Mouse (Mus musculus): ENCODE data around the gene Srsf1.

DNA sequence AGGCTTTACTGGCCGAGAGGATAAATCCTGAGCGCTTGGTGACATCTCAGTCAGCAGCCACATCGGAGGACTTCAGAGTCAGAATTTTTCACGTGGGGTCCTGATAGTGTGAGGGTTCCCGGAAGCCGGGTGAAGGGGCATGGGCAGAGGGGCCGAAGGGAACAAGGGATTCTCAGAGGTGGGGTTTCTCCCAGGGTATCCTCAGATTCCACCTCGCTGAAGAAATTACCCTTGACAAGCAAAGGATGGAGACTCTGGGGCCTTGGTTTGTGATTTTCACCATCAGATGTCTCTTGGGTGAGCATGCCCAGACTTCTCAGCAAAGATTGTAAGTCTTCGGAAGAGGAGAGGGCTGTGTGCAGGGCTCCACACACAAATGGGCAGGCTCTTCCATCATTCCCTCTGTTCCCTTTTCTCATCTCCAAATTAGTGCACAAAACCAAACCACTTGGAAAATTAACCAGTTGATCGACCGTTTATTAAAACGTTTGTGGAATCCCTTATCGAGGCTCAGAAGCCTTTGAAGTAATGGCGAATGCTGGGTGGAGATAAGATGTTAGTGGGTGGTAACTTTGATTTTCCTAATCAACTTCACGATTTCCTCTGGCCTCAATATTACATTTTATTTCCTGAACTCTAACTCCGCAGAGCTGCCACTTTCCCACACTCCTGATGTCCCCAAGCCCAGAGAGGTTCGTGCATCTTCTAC is 51.0 kb downstream of the Srsf1 start, which contains the start of gene Cuedc1:
- TF ChIP-seq POLR2A (IDR thresholded peaks at IDR 0.05; ENCODE audit: insufficient read depth, low read length) (no peak), CTCF (IDR thresholded peaks at IDR 0.05; ENCODE audit: low read depth, low read length) (no peak)

Measured in ES-Bruce4 (cell line).